Mouse (Mus musculus) adrenal gland (tissue): ENCODE results near the gene Pklr.

ENCODE experiments used
- intact Hi-C: fragments of 180-260 bp; cut with DNase I; formaldehyde crosslinking; loops from one replicate; pipeline ENCODE4 v1.15.1; 2025
- long read RNA-seq, 2 experiments: library from polyadenylated mRNA; unstranded; transcript quantifications; one replicate each; pipeline ENCODE4 v2.0.0; 2020; ENCODE audit warnings: borderline replicate concordance in 1 of 2; ENCODE audit not compliant: insufficient replicate concordance in 1 of 2

The Pklr gene
- long read RNA-seq, experiment 1: 0 reads
- long read RNA-seq, experiment 2: 0 reads

DNA sequence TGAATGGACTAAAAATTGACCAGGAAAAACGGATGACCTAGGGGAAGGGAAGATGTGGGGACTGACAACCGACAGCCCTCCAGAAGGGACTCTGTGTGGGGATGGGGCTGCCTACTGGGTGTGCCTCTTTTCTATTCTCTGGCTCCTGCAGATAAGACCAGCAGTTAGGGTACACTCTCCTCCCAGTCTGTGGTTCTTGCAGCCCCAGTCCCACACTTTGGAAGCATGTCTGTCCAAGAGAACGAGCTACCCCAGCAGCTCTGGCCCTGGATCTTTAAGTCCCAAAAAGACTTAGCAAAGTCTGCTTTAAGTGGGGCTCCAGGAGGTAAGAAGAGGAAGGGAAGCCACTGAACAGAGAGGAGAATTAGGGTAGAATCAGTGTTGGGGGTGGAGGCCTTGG lies at the start of gene Pklr:
Pklr (plus strand) TSS at position 185 of the 400 bp plus-strand sequence.
- intact Hi-C loops: no loop called here

- intact Hi-C loops: no loop called here
These were observed 48.4 kb upstream of the Pklr start for GRCm38 (mm10) chr3:89087338-89088110.

- intact Hi-C loops: no loop called here
These were observed 47.0 kb upstream of the Pklr start for GRCm38 (mm10) chr3:89088974-89089373.

GRCm38 (mm10) chr3:89089882-89090591 lies 45.9 kb upstream of the Pklr start:
- intact Hi-C loops: no loop called here

- intact Hi-C loops: no loop called here
These were observed 45.0 kb upstream of the Pklr start for GRCm38 (mm10) chr3:89090694-89091655.

DNA sequence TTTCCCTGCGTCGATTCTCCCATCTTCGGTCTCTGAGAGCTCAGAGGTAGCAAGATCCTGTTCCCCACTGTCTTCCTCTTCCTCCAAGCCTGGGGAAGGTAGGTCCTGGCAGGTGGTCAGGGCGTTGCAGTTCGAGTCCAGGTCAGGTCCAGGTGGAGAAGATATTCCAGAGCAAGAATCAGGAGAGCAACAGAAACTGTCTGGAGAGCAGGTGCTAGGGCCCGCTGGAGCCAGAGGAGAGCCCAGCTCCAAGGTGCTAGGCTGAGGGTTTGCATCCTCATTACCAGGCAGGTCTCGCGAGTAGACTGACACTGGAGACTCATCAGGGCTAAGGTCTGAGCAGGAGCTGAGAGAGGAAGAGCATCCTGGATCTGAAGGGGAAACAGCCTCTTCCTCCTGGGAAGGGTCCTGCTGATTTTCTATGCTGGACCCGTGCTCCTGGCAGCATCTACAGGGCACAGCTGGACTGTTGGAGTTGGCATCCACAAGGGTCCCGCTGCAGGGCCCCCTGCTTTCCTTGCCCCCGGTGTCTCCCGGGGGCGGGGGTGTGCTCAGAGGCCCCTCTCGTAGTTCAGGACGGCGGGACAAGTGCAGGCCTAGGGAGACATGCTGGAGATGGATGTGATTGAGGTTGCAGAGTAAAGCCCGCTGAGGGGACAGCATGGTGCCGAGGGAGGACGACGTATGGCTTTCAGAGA lies 44.0 kb upstream of the Pklr start:
- intact Hi-C loops: no loop called here

- intact Hi-C loops: no loop called here
These were observed 43.3 kb upstream of the Pklr start for GRCm38 (mm10) chr3:89092509-89093090.

DNA sequence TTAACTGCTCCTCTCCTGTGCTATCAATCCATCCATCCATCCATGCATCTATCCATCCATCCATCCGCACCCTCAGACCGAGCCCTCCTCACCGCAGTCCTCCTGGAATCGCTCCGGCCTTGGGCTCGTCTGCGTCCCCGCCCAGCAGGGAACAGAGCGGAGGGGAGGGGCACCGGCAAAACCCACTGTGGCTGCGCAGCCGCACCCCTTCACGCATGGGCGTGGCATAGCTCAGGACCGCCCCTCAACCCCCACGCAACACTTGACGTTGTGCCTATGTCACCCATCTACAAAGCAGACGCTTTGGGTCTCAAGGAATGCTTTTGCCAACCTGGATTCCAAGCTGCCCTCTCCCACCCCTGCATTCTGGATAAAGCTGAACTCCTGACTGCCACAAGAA lies 42.8 kb upstream of the Pklr start, which contains the start of gene Rusc1:
Rusc1 (minus strand) TSS at position 137 of the 400 bp plus-strand sequence.
- intact Hi-C loops: no loop called here

- intact Hi-C loops: no loop called here
These were observed 41.9 kb upstream of the Pklr start for GRCm38 (mm10) chr3:89094021-89094420.

DNA sequence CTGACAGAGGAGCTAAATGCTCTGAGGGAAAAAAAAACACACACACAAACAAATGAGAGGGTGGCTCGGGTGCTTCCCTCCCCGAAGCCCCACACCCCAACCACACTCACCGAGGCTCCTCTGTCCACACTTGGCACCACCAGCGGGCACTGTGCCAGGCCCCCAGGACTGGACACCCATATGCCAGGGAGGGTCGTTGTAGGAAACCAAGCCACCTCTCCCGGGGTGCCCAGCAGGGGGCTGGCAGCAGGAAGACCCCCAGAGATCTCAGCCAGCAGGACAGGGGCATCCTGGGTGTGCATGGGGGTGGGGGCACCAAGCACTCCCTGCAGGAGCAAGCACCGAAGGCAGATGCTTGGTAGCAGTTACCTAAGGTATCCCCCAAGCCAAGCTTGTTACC lies 35.1 kb upstream of the Pklr start, which contains the start of gene Gm43738:
Gm43738 (minus strand) TSS at position 289 of the 400 bp plus-strand sequence.
- intact Hi-C loops: no loop called here

GRCm38 (mm10) chr3:89101459-89101811 lies 34.5 kb upstream of the Pklr start:
- intact Hi-C loops: no loop called here

DNA sequence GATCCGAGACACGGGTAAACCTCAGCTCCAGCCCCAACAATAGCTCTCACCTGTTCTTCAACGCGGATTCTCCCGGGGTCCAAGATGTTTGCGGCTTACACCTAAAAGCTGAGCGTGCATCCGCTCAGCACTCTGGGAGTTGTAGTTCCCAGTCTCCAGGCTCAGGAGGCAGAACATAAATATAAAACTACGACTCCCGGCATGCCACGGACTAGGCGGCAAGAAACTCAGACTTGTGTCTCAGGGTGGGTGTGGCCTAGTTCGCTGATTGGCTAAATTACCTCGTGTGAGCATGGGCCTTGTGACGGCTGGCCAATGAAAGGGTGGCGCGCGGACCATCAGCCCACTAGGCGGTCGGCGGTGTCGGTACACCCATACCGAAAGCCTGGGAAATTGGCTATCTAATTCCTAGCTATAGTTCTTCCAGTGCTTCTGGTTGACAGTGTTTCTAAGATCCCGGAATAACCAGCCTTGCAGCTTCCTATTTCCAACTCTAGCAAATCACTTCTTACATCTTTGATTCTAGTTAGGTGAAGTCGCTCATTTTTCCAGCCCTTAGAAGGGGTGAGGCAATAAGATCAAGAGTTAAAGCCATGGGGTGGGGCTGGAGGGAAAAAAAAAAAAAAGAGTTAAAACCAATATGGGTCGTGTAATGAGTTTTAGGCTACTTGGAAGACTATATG lies 34.0 kb upstream of the Pklr start, which contains the start of gene Fdps:
Fdps (minus strand) TSS at position 148 of the 683 bp plus-strand sequence.
- intact Hi-C loops: no loop called here

DNA sequence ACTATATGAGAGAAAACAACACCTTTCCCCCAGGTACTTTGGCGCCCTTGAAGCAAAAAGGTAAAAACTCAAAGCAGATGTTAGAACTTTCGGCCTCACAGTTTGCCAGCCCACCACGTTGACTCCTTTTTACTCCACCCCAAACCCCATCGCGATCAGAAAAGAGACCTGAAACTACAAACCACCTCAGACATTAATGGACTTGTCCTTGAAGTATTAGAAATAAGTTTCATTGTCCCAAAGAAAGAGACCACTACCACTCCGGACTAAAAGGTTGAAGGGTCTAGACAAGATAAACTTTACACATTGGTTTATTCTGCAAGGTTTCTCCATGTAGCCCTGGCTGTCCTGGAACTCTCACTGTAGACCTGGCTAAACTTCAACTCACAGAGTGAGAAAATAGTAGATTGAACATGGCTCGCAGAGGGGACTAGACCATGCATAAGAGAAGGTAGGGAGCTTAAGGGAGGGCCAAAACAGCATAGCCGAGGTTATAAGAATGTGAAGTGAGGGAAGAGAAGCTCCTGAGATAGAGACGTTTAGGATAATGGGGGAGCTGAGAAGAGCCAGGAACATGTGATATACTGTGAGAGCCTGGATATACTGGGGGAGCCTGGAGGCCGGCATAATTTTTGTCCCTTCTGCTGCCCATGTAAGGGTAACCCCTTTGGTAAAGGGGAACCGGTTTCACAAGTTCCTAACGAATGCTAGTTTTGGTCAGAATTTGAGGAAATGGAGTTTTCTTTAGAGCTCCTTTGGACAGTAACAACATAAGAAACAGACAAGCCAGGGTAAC lies 33.2 kb upstream of the Pklr start:
- intact Hi-C loops: no loop called here

DNA sequence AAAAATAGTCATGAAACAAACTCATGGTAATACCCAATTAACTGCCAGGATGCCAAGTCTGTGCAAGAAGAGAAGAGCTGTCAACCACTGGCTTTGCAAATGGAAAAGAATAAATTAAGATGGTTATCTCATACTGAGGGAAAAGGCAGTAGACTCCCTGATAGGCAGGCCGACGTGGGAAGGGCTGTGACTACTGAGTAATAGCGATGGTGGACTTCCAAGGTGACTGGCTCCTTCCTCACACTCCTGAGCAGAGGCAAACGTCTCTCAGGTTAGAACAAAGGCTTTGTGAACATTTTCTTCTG lies 32.7 kb upstream of the Pklr start:
- intact Hi-C loops: no loop called here

GRCm38 (mm10) chr3:89106881-89107280 lies 29.1 kb upstream of the Pklr start:
- intact Hi-C loops: no loop called here

DNA sequence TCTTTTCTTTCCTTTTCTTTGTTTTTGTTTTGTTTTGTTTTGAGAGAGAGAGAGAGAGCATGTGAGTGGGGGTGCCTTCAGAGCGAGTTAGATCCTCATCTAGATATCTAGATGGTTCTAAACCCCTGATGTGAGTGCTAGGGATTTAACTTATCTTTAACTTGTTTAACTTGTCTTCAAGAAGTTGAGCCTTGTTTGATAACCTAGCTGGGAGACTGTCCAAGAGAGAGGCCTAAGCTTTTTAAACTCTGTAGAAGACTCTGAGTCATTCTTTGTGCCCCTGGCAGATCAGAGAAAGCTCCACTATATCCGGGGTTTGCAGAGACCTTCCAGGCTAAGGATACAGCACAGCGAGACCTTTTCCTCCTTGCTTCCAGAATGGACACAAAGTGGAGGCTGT lies 28.4 kb upstream of the Pklr start:
- intact Hi-C loops: no loop called here

DNA sequence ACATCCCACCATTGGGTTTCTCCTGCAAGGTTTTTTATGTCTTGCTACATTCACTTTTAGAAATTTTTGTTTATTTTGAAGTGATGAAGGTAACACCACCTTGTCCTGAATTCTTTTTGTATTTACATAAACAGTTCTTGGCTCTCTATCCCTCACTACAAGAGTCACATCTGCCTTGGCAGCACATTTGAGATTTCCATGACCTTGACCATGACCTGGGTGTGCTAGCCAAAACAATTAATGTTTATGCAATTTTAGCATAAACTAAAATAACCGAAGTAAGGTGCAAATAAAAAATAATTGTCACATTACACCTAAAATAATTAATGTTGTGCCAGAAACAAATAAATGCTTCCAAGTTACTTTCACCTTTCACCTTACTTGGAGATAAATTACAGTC lies 27.8 kb upstream of the Pklr start:
- intact Hi-C loops: no loop called here

DNA sequence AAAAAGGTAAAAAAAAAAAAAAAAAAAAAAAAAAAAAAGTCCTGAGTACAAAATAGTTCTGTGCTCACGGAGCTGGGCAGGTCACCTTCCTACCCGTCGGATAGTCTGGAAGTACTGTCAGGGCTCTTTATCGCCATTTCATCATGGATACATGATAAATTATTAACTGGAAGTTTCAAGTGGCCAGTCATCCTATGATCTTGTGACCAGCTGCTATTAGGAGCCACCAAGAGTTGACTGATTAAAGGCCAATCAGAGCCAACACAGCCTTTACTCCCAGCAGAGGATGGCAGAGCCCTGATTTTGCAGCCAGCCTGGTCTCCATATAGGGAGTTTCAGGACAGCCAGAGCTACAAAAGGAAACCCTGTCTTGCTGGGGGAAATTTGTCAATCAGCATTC lies 22.9 kb upstream of the Pklr start:
- intact Hi-C loops: no loop called here

GRCm38 (mm10) chr3:89115522-89115921 lies 20.4 kb upstream of the Pklr start:
- intact Hi-C loops: loop anchor here (5.0 kb wide), 1 partner anchor 47 kb away; the partner anchor contains the start of genes Clk2 and Hcn3
